Mouse (Mus musculus): Measurements from ENCODE around the gene Fcrla.

Fcrla gene

GRCm38 (mm10) chr1:170886044-170886458, 41.3 kb downstream of the Fcrla start:
- DNase-seq (ENCODE audit: low read depth, low spot score): no peak

- peak; percentile 83 for DNase-seq (ENCODE audit: low read depth, low spot score)
These were observed 42.3 kb downstream of the Fcrla start, which contains the start of the genes Gm26620 and Dusp12 for GRCm38 (mm10) chr1:170884978-170885561. Gene Gm26620, plus strand, starts transcription at chr1:170885065. Gene Dusp12, minus strand, starts transcription at chr1:170885540.

- DNase-seq (ENCODE audit: low read depth, low spot score): no peak
These were observed 43.0 kb downstream of the Fcrla start for GRCm38 (mm10) chr1:170884390-170884789.

GRCm38 (mm10) chr1:170882915-170883485, 44.4 kb downstream of the Fcrla start:
- DNase-seq (ENCODE audit: low read depth, low spot score): no peak

- DNase-seq (ENCODE audit: low read depth, low spot score): no peak
These were observed 50.5 kb downstream of the Fcrla start for GRCm38 (mm10) chr1:170876906-170877305.

- DNase-seq (ENCODE audit: low read depth, low spot score): no peak
These were observed 51.7 kb downstream of the Fcrla start for GRCm38 (mm10) chr1:170875676-170876075.

GRCm38 (mm10) chr1:170871961-170872360, 55.4 kb downstream of the Fcrla start:
- DNase-seq (ENCODE audit: low read depth, low spot score): no peak

GRCm38 (mm10) chr1:170871402-170871801, 56.0 kb downstream of the Fcrla start:
- DNase-seq (ENCODE audit: low read depth, low spot score): no peak

GRCm38 (mm10) chr1:170868905-170869283, 58.5 kb downstream of the Fcrla start:
- no peak for DNase-seq (ENCODE audit: low read depth, low spot score)

GRCm38 (mm10) chr1:170868107-170868904, 59.1 kb downstream of the Fcrla start:
- DNase-seq (ENCODE audit: low read depth, low spot score): peak; percentile 76

GRCm38 (mm10) chr1:170867691-170868105, 59.7 kb downstream of the Fcrla start, which contains the start of gene Atf6:
Gene Atf6, minus strand, starts transcription at chr1:170867771.
- peak; percentile 89 for DNase-seq (ENCODE audit: low read depth, low spot score)

Measured in retina, adult 2 months (tissue).